Mouse (Mus musculus): ENCODE results near the gene Pde4d. TPM values are rescaled to one million over a fixed set of nuclear protein-coding genes. Genes with fewer than 3 reads are reported as not detected.

Gene Pde4d
- polyA plus RNA-seq, 1 experiment from 2014 or later = 13.0 TPM

DNA sequence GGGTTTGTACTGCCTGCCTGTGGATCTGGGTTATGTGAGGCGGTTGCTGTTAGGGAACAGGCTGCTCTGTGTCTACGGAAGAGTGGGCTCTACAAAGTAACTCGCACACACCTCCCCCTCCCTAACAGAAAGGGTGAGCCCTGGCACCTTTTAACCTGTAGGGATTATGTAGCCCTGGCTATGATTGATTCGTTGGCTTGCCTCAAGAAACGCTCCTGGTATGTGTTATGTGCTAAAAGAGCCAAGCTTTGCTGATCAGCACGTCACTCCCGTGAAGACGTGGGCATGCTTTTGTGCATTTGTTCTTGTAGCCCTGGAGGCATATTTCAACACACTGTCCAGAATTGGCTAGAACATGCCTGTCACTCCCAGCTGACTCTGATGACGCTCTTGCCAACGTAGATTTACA is 828.8 kb downstream of the Pde4d start:
- Histone ChIP-seq H3K27ac (replicated peaks) (no peak overlapping the region), H3K27me3 (ENCODE audit: control insufficient read depth, insufficient read depth, low read length) (no peaks in the 10 kb centered on the region), H3K9me3 (ENCODE audit: control insufficient read depth, low read length) (no peaks in the 10 kb centered on the region), H3K4me3 (ENCODE audit: low read depth, low read length) (no peak overlapping the region), H3K4me1 (replicated peaks; ENCODE audit: control insufficient read depth, insufficient read depth) (no peaks in the 10 kb centered on the region), H3K36me3 (ENCODE audit: control insufficient read depth, insufficient read depth, low read length) (no peaks in the 10 kb centered on the region), H3K9ac (ENCODE audit: low read length) (no peak overlapping the region), H3K4me2 (replicated peaks; ENCODE audit: low read depth) (no peak overlapping the region)
- WGBS = 28% methylated on average over 10 of the region's 10 CpGs
- no peak for TF ChIP-seq CTCF (IDR thresholded peaks at IDR 0.05; ENCODE audit: low read depth)
- TF ChIP-seq EP300 (optimal IDR thresholded peaks at IDR 0.05) = no peak
- ATAC-seq (ENCODE audit: low FRiP score, low TSS enrichment) (peak; percentile 73; the same call in 1 of the 2 replicates), DNase-seq (ENCODE audit: low spot score) (peak; percentile 25)

- TF ChIP-seq CTCF (IDR thresholded peaks at IDR 0.05; ENCODE audit: low read depth) = no peak
- no peak for TF ChIP-seq EP300 (optimal IDR thresholded peaks at IDR 0.05)
- Histone ChIP-seq H3K27ac (replicated peaks) (no peak overlapping the region), H3K4me3 (ENCODE audit: low read depth, low read length) (no peak overlapping the region), H3K27me3 (ENCODE audit: control insufficient read depth, insufficient read depth, low read length) (no peaks in the 10 kb centered on the region), H3K36me3 (ENCODE audit: control insufficient read depth, insufficient read depth, low read length) (no peaks in the 10 kb centered on the region), H3K4me1 (replicated peaks; ENCODE audit: control insufficient read depth, insufficient read depth) (no peaks in the 10 kb centered on the region), H3K9me3 (ENCODE audit: control insufficient read depth, low read length) (no peaks in the 10 kb centered on the region), H3K4me2 (replicated peaks; ENCODE audit: low read depth) (no peak overlapping the region), H3K9ac (ENCODE audit: low read length) (no peak overlapping the region)
- DNase-seq (ENCODE audit: low spot score) (no peak), ATAC-seq (ENCODE audit: low FRiP score, low TSS enrichment) (peak; percentile 26; the same call in 1 of the 2 replicates)
- WGBS = 48% methylated on average over 6 of the region's 6 CpGs
Measured at GRCm38 (mm10) chr13:109279211-109279610, 829.5 kb downstream of the Pde4d start.

GRCm38 (mm10) chr13:109280433-109280832 is 830.7 kb downstream of the Pde4d start:
- TF ChIP-seq EP300 (optimal IDR thresholded peaks at IDR 0.05) = no peak
- TF ChIP-seq CTCF (IDR thresholded peaks at IDR 0.05; ENCODE audit: low read depth) = no peak
- H3K4me3 ChIP-seq (ENCODE audit: low read depth, low read length) = no peak overlapping the region
- DNase-seq (ENCODE audit: low spot score) (no peak), ATAC-seq (ENCODE audit: low FRiP score, low TSS enrichment) (no peak)
- no peaks in the 10 kb centered on the region for H3K4me1 ChIP-seq (replicated peaks; ENCODE audit: control insufficient read depth, insufficient read depth)
- no peaks in the 10 kb centered on the region for H3K36me3 ChIP-seq (ENCODE audit: control insufficient read depth, insufficient read depth, low read length)
- H3K27ac ChIP-seq (replicated peaks) = no peak overlapping the region
- H3K9me3 ChIP-seq (ENCODE audit: control insufficient read depth, low read length) = no peaks in the 10 kb centered on the region
- H3K9ac ChIP-seq (ENCODE audit: low read length) = no peak overlapping the region
- H3K4me2 ChIP-seq (replicated peaks; ENCODE audit: low read depth) = no peak overlapping the region
- WGBS = 93% methylated on average over 5 of the region's 5 CpGs
- H3K27me3 ChIP-seq (ENCODE audit: control insufficient read depth, insufficient read depth, low read length) = no peaks in the 10 kb centered on the region

GRCm38 (mm10) chr13:109287465-109287864 is 837.7 kb downstream of the Pde4d start:
- no peaks in the 10 kb centered on the region for H3K9me3 ChIP-seq (ENCODE audit: control insufficient read depth, low read length)
- H3K27me3 ChIP-seq (ENCODE audit: control insufficient read depth, insufficient read depth, low read length) = no peaks in the 10 kb centered on the region
- no peak overlapping the region for H3K27ac ChIP-seq (replicated peaks)
- TF ChIP-seq EP300 (optimal IDR thresholded peaks at IDR 0.05) (no peak), CTCF (IDR thresholded peaks at IDR 0.05; ENCODE audit: low read depth) (no peak)
- H3K4me2 ChIP-seq (replicated peaks; ENCODE audit: low read depth) = no peak overlapping the region
- DNase-seq (ENCODE audit: low spot score) (no peak), ATAC-seq (ENCODE audit: low FRiP score, low TSS enrichment) (no peak)
- no peak overlapping the region for H3K9ac ChIP-seq (ENCODE audit: low read length)
- no peak overlapping the region for H3K4me3 ChIP-seq (ENCODE audit: low read depth, low read length)
- no peaks in the 10 kb centered on the region for H3K4me1 ChIP-seq (replicated peaks; ENCODE audit: control insufficient read depth, insufficient read depth)
- no peaks in the 10 kb centered on the region for H3K36me3 ChIP-seq (ENCODE audit: control insufficient read depth, insufficient read depth, low read length)
- 81% methylated on average over 6 of the region's 6 CpGs for WGBS

GRCm38 (mm10) chr13:109290922-109291321 is 841.2 kb downstream of the Pde4d start:
- ATAC-seq (ENCODE audit: low FRiP score, low TSS enrichment) (no peak), DNase-seq (ENCODE audit: low spot score) (no peak)
- no peaks in the 10 kb centered on the region for H3K4me1 ChIP-seq (replicated peaks; ENCODE audit: control insufficient read depth, insufficient read depth)
- H3K36me3 ChIP-seq (ENCODE audit: control insufficient read depth, insufficient read depth, low read length) = no peaks in the 10 kb centered on the region
- TF ChIP-seq CTCF (IDR thresholded peaks at IDR 0.05; ENCODE audit: low read depth) = no peak
- no peak for TF ChIP-seq EP300 (optimal IDR thresholded peaks at IDR 0.05)
- WGBS = 54% methylated on average over 4 of the region's 4 CpGs
- H3K27me3 ChIP-seq (ENCODE audit: control insufficient read depth, insufficient read depth, low read length) = no peaks in the 10 kb centered on the region
- no peaks in the 10 kb centered on the region for H3K9me3 ChIP-seq (ENCODE audit: control insufficient read depth, low read length)
- no peak overlapping the region for H3K4me3 ChIP-seq (ENCODE audit: low read depth, low read length)
- no peak overlapping the region for H3K27ac ChIP-seq (replicated peaks)
- no peak overlapping the region for H3K4me2 ChIP-seq (replicated peaks; ENCODE audit: low read depth)
- no peak overlapping the region for H3K9ac ChIP-seq (ENCODE audit: low read length)

- Histone ChIP-seq H3K4me2 (replicated peaks; ENCODE audit: low read depth) (no peak overlapping the region), H3K36me3 (ENCODE audit: control insufficient read depth, insufficient read depth, low read length) (no peaks in the 10 kb centered on the region), H3K9ac (ENCODE audit: low read length) (no peak overlapping the region), H3K4me3 (ENCODE audit: low read depth, low read length) (no peak overlapping the region), H3K9me3 (ENCODE audit: control insufficient read depth, low read length) (no peaks in the 10 kb centered on the region), H3K27ac (replicated peaks) (no peak overlapping the region), H3K27me3 (ENCODE audit: control insufficient read depth, insufficient read depth, low read length) (no peaks in the 10 kb centered on the region), H3K4me1 (replicated peaks; ENCODE audit: control insufficient read depth, insufficient read depth) (no peaks in the 10 kb centered on the region)
- no peak for ATAC-seq (ENCODE audit: low FRiP score, low TSS enrichment)
- no peak for DNase-seq (ENCODE audit: low spot score)
- TF ChIP-seq EP300 (optimal IDR thresholded peaks at IDR 0.05) (no peak), CTCF (IDR thresholded peaks at IDR 0.05; ENCODE audit: low read depth) (no peak)
Measured at GRCm38 (mm10) chr13:109293011-109293410, 843.3 kb downstream of the Pde4d start.

Measured in stomach, postnatal 0 days (tissue).